Mouse (Mus musculus): Measurements from ENCODE around the gene BC100530.
"Not testable (repeated sequence)": the region's sequence is repeated elsewhere in the genome, so short reads cannot be mapped to it uniquely, and the experiment has no call there.

The BC100530 gene

GRCm38 (mm10) chr16:36367648-36368047 is at the start of gene BC100530:
Gene BC100530 (minus strand): TSS chr16:36367748.
- DNase-seq (ENCODE audit: low read depth, low spot score), result not testable (repeated sequence)

- no peak for DNase-seq (ENCODE audit: low read depth, low spot score)
Measured at GRCm38 (mm10) chr16:36408357-36408756, 40.8 kb upstream of the BC100530 start, which contains the start of gene Stfa2. Gene Stfa2 (minus strand): TSS chr16:36408457.

GRCm38 (mm10) chr16:36389060-36389459 is 21.5 kb upstream of the BC100530 start:
- no peak for DNase-seq (ENCODE audit: low read depth, low spot score)

GRCm38 (mm10) chr16:36337171-36337570 is 30.4 kb downstream of the BC100530 start:
- DNase-seq (ENCODE audit: low read depth, low spot score), result no peak

GRCm38 (mm10) chr16:36334232-36334631 is 33.3 kb downstream of the BC100530 start, which contains the start of gene BC117090:
Gene BC117090 (minus strand): TSS chr16:36334332.
- no peak for DNase-seq (ENCODE audit: low read depth, low spot score)

GRCm38 (mm10) chr16:36319286-36319685 is 48.3 kb downstream of the BC100530 start:
- DNase-seq (ENCODE audit: low read depth, low spot score), result no peak

- DNase-seq (ENCODE audit: low read depth, low spot score), result not testable (repeated sequence)
Measured at GRCm38 (mm10) chr16:36316111-36316510, 51.4 kb downstream of the BC100530 start.
